Mouse (Mus musculus) neural tube, embryonic 12.5 days (tissue): ENCODE results near the gene Kat6b. TPM values are rescaled to one million over a fixed set of nuclear protein-coding genes. Genes with fewer than 3 reads are reported as not detected.
"Not testable (repeated sequence)": the region's sequence is repeated elsewhere in the genome, so short reads cannot be mapped to it uniquely, and the experiment has no call there.

ENCODE experiments used
- ATAC-seq: fragments of 200-750 bp; cut with Nextera tagmentation; 2 replicates; pipeline ENCODE4 v1.8.0; 2017; ENCODE audit warnings: low read depth, mild to moderate bottlenecking, moderate TSS enrichment, moderate library complexity; ENCODE audit not compliant: low FRiP score
- H3K27ac ChIP-seq: fragments of 300-500 bp; sonication (generic); 2 replicates; pipeline ENCODE4 v1.5.1; 2016
- H3K27me3 ChIP-seq: fragments of 300-500 bp; sonication (generic); replicated peaks from 2 replicates; pipeline ENCODE4 v1.6.1; 2016; ENCODE audit warnings: mild to moderate bottlenecking
- H3K36me3 ChIP-seq: fragments of 300-500 bp; sonication (generic); 2 replicates; pipeline ENCODE4 v1.6.1; 2016; ENCODE audit warnings: mild to moderate bottlenecking
- H3K4me1 ChIP-seq: fragments of 300-500 bp; sonication (generic); 2 replicates; pipeline ENCODE4 v1.6.1; 2016
- H3K4me2 ChIP-seq: fragments of 300-500 bp; sonication (generic); replicated peaks from 2 replicates; pipeline ENCODE4 v1.6.1; 2016; ENCODE audit warnings: mild to moderate bottlenecking
- H3K4me3 ChIP-seq: fragments of 300-500 bp; sonication (generic); 2 replicates; pipeline ENCODE4 v1.5.1; 2016
- H3K9ac ChIP-seq: fragments of 300-500 bp; sonication (generic); 2 replicates; pipeline ENCODE4 v1.6.1; 2016; ENCODE audit warnings: mild to moderate bottlenecking
- H3K9me3 ChIP-seq: fragments of 300-500 bp; sonication (generic); 2 replicates; pipeline ENCODE4 v1.6.1; 2016; ENCODE audit warnings: mild to moderate bottlenecking
- WGBS: fragments of 180-500 bp; shearing (Covaris S2); methylation state at CpG from one replicate; pipeline ENCODE4 v1.1.7; 2016; 5-methylcytosine and 5-hydroxymethylcytosine counted together
- polyA plus RNA-seq: library from polyadenylated mRNA; unstranded; fragments of >200 nt; fragmentation: Nextera tagmentation; extraction: Ambion mirVana; gene quantifications from 2 replicates; pipeline ENCODE4 v1.2.1, GENCODE M21; 2016

Kat6b gene
- polyA plus RNA-seq, 1 experiment from 2014 or later, result 20.0 TPM

- ATAC-seq, H3K4me1 ChIP-seq, H3K9me3 ChIP-seq, H3K9ac ChIP-seq, H3K4me2 ChIP-seq, H3K27me3 ChIP-seq, H3K27ac ChIP-seq, H3K36me3 ChIP-seq, H3K4me3 ChIP-seq: not testable (repeated sequence)
- WGBS, result 74% methylated on average over 8 of the region's 9 CpGs
Observed at GRCm38 (mm10) chr14:21488426-21489115, 7.3 kb downstream of the Kat6b start.

DNA sequence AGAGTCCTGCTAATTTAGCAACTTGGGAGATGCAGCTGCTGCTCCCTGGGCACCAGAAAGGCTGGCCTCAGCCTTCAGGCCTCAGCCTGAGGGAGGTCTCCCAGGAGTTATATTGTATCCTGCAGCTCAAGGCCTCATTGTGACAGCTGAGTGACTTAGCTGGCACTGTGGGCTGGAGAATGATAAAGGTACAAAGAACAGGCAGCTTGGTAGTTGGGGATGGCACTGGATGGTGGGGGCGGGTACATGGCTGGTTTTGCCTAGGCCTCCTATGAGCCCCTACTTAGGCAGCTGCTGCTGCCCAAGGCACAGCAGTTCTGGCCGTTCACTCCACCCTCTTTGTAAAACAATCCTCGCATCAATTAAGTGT lies 7.9 kb downstream of the Kat6b start:
- no peak overlapping the region for H3K4me3 ChIP-seq
- no peaks in the 10 kb centered on the region for H3K9me3 ChIP-seq
- 0 out of 2 replicates have a peak, but pooled peaks cover 4% of the 10 kb centered on the region for H3K4me1 ChIP-seq
- H3K9ac ChIP-seq, result no peak overlapping the region
- no peaks in the 10 kb centered on the region for H3K27me3 ChIP-seq
- H3K4me2 ChIP-seq, result no peak overlapping the region
- H3K27ac ChIP-seq, result no peak overlapping the region
- no peaks in the 10 kb centered on the region for H3K36me3 ChIP-seq
- 48% methylated on average over 3 of the region's 3 CpGs for WGBS
- ATAC-seq, result 0 out of 2 replicates have a peak, but pooled peaks have one; percentile 33

DNA sequence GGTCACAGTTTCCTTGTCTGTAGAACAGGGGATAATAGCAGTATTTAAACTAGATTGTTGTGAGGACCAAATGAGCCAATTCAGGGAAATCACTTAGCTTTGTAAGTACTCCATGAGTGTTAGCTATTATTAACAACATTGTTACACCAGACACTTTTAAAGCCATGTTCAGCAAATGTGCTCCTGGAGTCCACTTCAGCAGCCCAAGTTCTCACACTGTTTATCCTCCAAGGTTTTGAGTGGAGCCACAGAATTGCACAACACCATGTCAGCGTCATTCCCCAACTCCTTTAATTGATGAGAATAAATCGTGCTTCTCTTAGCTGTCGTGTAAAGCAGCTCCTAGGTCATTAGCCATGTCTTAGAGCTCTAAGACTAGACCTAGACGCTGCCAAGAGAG lies 8.9 kb downstream of the Kat6b start:
- ATAC-seq, result no peak
- 64% methylated on average over 4 of the region's 4 CpGs for WGBS
- no peaks in the 10 kb centered on the region for H3K27me3 ChIP-seq

DNA sequence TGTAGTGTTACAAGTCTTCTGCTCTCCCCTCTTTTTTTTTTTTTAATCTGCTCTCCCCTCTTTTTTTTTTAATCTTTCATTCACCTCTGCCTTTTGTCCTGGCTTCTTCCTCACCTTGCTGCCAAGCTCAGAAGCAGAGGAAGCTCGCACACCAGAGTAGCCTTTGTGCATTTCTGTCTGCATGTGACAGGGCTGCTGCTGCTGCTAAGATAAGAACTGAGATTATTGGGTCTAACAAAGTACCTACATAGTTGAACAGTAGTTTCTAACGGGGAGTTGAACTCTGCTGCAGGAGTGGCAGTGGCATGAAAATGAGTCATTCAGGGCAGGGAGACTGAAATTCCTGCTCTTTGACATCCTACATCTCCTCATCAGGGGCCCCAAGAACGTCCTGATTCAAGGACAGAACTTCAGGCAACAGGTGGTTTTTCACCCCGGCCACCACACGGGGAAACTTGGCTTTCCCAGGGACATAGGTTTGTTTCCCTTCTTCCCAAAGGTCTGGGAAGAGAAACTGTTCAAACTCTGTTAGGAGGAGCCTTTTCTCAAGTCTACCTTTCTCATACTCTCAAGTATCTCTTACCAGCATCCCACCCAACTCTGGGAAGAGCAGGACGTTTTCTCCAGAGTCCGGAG lies 17.2 kb downstream of the Kat6b start:
- H3K27ac ChIP-seq, result no peak overlapping the region; the same call in 1 of the 2 replicates
- peak overlapping the region; percentile 92 for H3K4me3 ChIP-seq
- H3K27me3 ChIP-seq, result no peaks in the 10 kb centered on the region
- no peaks in the 10 kb centered on the region for H3K9me3 ChIP-seq
- H3K4me1 ChIP-seq, result peaks cover 21% of the 10 kb centered on the region
- WGBS, result 2% methylated on average over 7 of the region's 7 CpGs
- ATAC-seq, result no peak
- H3K4me2 ChIP-seq, result peak overlapping the region; percentile 88
- no peaks in the 10 kb centered on the region for H3K36me3 ChIP-seq
- H3K9ac ChIP-seq, result peak overlapping the region; percentile 97

More for the DNA sequence above, 8.9 kb downstream of the Kat6b start:
- Histone ChIP-seq H3K9me3 (no peaks in the 10 kb centered on the region), H3K4me2 (no peak overlapping the region), H3K4me1 (0 out of 2 replicates have a peak, but pooled peaks cover 4% of the 10 kb centered on the region), H3K9ac (no peak overlapping the region), H3K27ac (no peak overlapping the region), H3K36me3 (no peaks in the 10 kb centered on the region), H3K4me3 (no peak overlapping the region)

DNA sequence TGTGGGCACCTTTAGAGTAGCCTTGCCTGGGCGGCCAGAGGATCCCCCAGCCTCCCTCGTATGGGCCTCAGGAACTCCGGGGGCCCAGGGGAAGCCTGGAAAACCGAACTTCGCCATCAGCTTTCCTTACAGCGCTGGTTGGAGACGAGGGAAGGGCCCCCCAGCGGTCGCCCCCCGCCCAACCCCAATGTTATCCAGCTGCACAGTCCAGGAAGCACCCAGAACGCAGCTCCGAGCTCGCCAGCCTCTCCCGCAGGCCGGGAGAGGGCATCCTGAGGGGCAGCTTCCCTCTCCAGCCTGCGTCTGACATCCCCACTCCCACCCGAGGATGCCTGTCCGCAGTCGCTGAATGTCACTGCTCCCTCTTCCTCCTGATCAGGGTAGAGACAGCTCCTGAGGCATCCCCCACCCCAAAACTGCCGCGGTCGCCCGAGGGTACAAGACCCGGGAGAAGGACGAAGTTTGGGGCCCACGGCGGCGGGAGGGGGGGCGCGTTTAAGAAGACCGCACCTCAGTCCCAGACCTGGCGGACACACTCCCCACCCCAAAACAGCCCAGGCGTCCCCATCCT lies 17.9 kb downstream of the Kat6b start:
- Histone ChIP-seq H3K9ac (peak overlapping the region; percentile 97), H3K4me1 (peaks cover 21% of the 10 kb centered on the region), H3K4me2 (peak overlapping the region; percentile 88), H3K4me3 (peak overlapping the region; percentile 92), H3K9me3 (no peaks in the 10 kb centered on the region), H3K27ac (peak overlapping the region; percentile 98), H3K27me3 (no peaks in the 10 kb centered on the region), H3K36me3 (no peaks in the 10 kb centered on the region)
- no peak for ATAC-seq
- WGBS, result under 1% methylated on average over 32 of the region's 33 CpGs

DNA sequence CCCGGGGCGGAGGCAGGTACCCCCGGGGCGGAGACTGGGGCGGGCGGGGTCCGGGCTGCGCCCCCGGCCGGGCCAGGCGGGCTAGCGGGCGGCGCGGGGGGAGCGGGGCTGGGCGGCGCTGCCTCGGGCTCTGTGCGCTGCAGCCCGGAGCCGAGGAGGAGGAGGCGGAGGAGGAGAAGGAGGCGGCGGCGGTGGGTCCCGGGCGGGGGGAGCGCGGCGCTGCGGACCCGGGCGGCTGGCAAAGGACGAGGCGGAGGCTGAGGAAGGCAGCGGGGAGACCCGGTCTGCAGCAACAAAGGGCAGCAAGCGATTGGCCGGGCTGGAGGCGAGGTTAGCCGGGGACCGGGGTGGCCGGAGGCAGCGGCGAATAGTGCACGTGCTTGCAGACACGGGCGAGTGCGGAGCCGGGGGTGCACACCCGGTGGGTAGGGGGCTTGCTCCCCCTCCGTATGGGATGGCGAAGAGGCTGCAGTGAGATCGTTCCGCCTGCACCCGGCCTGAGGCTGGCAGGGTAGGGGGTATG lies 18.5 kb downstream of the Kat6b start:
- Histone ChIP-seq H3K4me1 (peaks cover 21% of the 10 kb centered on the region), H3K9me3 (no peaks in the 10 kb centered on the region), H3K27me3 (no peaks in the 10 kb centered on the region), H3K27ac (peak overlapping the region; percentile 98), H3K4me2 (peak overlapping the region; percentile 88), H3K4me3 (peak overlapping the region; percentile 92), H3K9ac (peak overlapping the region; percentile 97), H3K36me3 (no peaks in the 10 kb centered on the region)
- ATAC-seq, result peak; percentile 26
- WGBS, result 2% methylated on average over 42 of the region's 57 CpGs

GRCm38 (mm10) chr14:21500154-21501047 lies 19.2 kb downstream of the Kat6b start:
- Histone ChIP-seq H3K36me3 (no peaks in the 10 kb centered on the region), H3K4me1 (peaks cover 21% of the 10 kb centered on the region), H3K9me3 (no peaks in the 10 kb centered on the region), H3K4me2 (peak overlapping the region; percentile 88), H3K27me3 (no peaks in the 10 kb centered on the region), H3K27ac (peak overlapping the region; percentile 98), H3K9ac (peak overlapping the region; percentile 97), H3K4me3 (peak overlapping the region; percentile 92)
- under 1% methylated on average over 74 of the region's 75 CpGs for WGBS
- ATAC-seq, result peak; percentile 97

- H3K27me3 ChIP-seq, result no peaks in the 10 kb centered on the region
- H3K9ac ChIP-seq, result peak overlapping the region; percentile 78
- WGBS, result 1% methylated on average over 34 of the region's 38 CpGs
- H3K36me3 ChIP-seq, result no peaks in the 10 kb centered on the region
- peak overlapping the region; percentile 97 for H3K27ac ChIP-seq
- H3K4me1 ChIP-seq, result peaks cover 21% of the 10 kb centered on the region
- peak overlapping the region; percentile 92 for H3K4me3 ChIP-seq
- peak; percentile 11 for ATAC-seq
- H3K9me3 ChIP-seq, result no peaks in the 10 kb centered on the region
- peak overlapping the region; percentile 55 for H3K4me2 ChIP-seq
Observed at GRCm38 (mm10) chr14:21501048-21501657, 19.9 kb downstream of the Kat6b start.

GRCm38 (mm10) chr14:21505036-21505435 lies 23.8 kb downstream of the Kat6b start:
- ATAC-seq, result no peak
- Histone ChIP-seq H3K27me3 (no peaks in the 10 kb centered on the region), H3K4me3 (no peak overlapping the region), H3K9me3 (no peaks in the 10 kb centered on the region), H3K36me3 (peaks cover 3% of the 10 kb centered on the region; the same call in 1 of the 2 replicates), H3K4me2 (no peak overlapping the region), H3K9ac (no peak overlapping the region), H3K27ac (no peak overlapping the region), H3K4me1 (peaks cover 13% of the 10 kb centered on the region)
- WGBS, result 24% methylated on average over 4 of the region's 4 CpGs

DNA sequence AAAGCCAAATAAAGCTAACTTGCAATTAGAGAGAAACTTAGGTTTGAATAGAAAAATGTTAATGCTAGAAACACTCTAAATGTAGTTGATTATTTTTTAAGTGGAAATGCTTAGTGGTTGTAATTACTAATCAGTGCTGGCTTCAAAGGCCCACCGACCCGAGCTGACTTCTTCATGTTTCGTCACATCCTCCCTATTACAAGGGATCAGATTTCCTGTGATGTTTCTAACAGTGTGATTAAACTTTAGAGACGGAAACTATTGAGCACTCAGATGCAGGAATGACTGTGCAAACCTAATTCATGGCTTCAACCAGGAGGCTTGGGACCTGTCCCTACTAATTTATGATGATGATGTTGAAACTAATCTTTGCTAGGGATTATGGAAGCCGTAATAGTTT lies 25.8 kb downstream of the Kat6b start:
- Histone ChIP-seq H3K4me3 (no peak overlapping the region), H3K4me2 (no peak overlapping the region), H3K4me1 (peaks cover 6% of the 10 kb centered on the region), H3K27ac (no peak overlapping the region), H3K9ac (no peak overlapping the region), H3K9me3 (no peaks in the 10 kb centered on the region), H3K36me3 (peaks cover 3% of the 10 kb centered on the region; the same call in 1 of the 2 replicates), H3K27me3 (no peaks in the 10 kb centered on the region)
- 82% methylated on average over 5 of the region's 5 CpGs for WGBS
- no peak for ATAC-seq

DNA sequence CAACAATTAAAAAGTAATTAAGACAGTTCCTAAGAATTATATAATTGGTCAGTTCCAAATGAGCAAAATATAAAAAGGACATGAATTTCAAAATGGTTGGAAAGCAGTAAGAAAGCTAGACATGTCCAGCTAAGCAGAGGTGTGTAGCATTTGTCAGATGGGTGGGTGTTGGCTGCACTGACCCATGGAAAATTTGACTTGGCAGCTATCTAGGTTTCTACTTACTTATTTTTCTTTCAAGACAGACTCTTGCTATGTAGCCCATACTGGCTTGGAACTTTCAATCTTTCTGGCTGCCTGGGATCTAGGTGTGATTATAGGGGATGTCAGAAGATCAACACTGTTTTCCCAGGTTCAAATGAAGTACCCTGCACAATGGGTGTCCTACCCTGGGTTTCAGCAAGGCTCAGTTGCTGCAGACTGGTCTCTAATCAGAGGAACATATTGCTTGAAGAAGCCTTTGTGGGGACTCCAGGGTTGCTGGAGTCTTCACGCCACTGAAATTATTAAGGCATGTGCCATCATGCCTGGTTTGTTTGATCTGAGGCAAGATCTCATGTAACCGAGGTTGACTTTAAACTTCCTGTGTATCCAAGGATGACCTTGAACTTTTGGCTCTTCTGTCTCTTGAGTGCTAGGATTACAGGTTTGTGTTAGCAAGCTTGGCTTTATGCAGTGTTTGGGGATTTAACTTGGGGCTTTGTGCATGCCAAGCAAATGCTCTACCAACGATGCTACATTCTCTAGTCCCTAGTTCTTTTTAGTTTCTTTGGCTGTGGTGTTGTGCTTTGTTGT lies 28.1 kb downstream of the Kat6b start:
- Histone ChIP-seq H3K4me1 (no peaks in the 10 kb centered on the region; the same call in none of the 2 replicates), H3K36me3 (peaks cover 3% of the 10 kb centered on the region; the same call in 1 of the 2 replicates), H3K9me3 (no peaks in the 10 kb centered on the region), H3K4me3 (no peak overlapping the region), H3K27ac (no peak overlapping the region), H3K9ac (no peak overlapping the region), H3K27me3 (no peaks in the 10 kb centered on the region), H3K4me2 (no peak overlapping the region)
- WGBS, result 85% methylated on average over 3 of the region's 3 CpGs
- ATAC-seq, result no peak
